Mouse (Mus musculus): Measurements from ENCODE around the gene Pde6d. TPM values are rescaled to one million over a fixed set of nuclear protein-coding genes. Genes with fewer than 3 reads are reported as not detected.
"Not testable (repeated sequence)": the region's sequence is repeated elsewhere in the genome, so short reads cannot be mapped to it uniquely, and the experiment has no call there.

Pde6d gene
- polyA plus RNA-seq, 1 experiment from 2014 or later: 87.1 TPM

- no peak for DNase-seq (ENCODE audit: low spot score)
- WGBS: 69% methylated on average over 3 of the region's 3 CpGs
- H3K27me3 ChIP-seq (ENCODE audit: insufficient read depth, poor library complexity, severe bottlenecking): no peaks in the 10 kb centered on the region
- H3K27ac ChIP-seq: no peak overlapping the region
- no peaks in the 10 kb centered on the region for H3K36me3 ChIP-seq
- peaks cover 14% of the 10 kb centered on the region for H3K4me1 ChIP-seq (replicated peaks)
- H3K4me3 ChIP-seq: no peak overlapping the region
- H3K9me3 ChIP-seq: no peaks in the 10 kb centered on the region
These were observed 65.4 kb downstream of the Pde6d start for GRCm38 (mm10) chr1:86517076-86517475.

DNA sequence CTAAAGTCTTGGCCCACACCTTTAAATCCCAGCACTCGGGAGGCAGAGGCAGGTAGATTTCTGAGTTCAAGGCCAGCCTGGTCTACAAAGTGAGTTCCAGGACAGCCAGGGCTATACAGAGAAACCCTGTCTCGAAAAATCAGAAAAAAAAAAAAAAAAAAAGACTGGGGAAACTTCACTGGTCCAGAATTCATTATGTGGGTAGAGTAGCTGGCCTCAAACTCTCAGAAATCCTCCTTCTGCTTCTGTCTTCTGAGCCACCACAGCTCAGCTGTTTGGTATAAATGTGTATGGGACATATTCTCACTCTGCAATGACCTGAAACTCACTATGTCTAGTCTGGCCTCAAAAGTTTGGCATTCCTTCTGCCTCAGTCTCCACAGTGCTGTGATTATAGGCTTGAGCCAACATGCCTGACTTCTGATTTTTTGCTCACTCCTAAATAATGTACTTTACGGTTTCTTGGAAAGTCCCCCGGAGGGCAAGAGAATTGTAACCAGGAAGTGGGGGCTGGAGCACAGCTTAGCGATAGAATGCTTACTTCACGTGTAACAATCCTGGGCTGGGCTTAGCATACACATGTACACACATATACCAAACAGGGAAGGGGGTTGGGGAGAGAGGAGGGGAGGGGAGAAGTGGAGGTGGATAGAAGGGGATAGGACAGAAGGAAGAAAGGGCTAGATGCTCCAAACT, 66.6 kb downstream of the Pde6d start:
- no peaks in the 10 kb centered on the region for H3K36me3 ChIP-seq
- no peaks in the 10 kb centered on the region for H3K27me3 ChIP-seq (ENCODE audit: insufficient read depth, poor library complexity, severe bottlenecking)
- no peak overlapping the region for H3K4me3 ChIP-seq
- DNase-seq (ENCODE audit: low spot score): no peak
- H3K27ac ChIP-seq: no peak overlapping the region
- peaks cover 23% of the 10 kb centered on the region for H3K4me1 ChIP-seq (replicated peaks)
- 79% methylated on average over 6 of the region's 6 CpGs for WGBS
- no peaks in the 10 kb centered on the region for H3K9me3 ChIP-seq

- not testable (repeated sequence) for H3K4me3 ChIP-seq; H3K36me3 ChIP-seq; H3K27ac ChIP-seq; H3K9me3 ChIP-seq; DNase-seq (ENCODE audit: low spot score); H3K27me3 ChIP-seq (ENCODE audit: insufficient read depth, poor library complexity, severe bottlenecking)
- peaks cover 38% of the 10 kb centered on the region for H3K4me1 ChIP-seq (replicated peaks)
- WGBS: 74% methylated on average over 1 of the region's 1 CpGs
These were observed 69.4 kb downstream of the Pde6d start for GRCm38 (mm10) chr1:86513031-86513430.

DNA sequence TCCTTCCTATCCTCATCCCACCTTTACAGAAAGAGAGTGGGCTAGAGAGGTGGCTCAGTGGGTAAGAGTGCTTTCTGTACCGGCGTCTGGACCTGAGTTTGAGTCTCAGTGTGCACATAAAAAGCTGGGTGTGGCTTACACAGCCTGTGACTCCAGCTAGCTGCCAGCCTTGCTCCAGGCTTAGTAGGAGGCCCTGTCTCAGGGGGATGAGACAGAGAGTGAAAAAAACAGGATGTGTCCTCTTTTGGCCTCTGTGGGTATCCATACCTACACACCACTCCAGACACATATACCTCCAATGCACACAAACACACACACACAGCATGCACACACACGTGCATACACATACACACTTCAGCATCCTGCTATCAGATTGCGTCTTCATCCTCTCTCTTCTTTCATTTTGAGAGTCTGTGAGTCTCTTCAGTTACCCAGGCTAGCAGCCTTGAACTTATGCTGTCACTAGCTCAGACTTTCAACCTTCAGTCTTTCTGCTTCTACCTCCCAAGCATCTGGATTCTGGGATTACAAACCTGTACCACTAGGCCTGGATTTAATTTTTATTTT, 70.2 kb downstream of the Pde6d start:
- H3K27me3 ChIP-seq (ENCODE audit: insufficient read depth, poor library complexity, severe bottlenecking): no peaks in the 10 kb centered on the region
- peak overlapping the region; percentile 87 for H3K27ac ChIP-seq
- H3K4me3 ChIP-seq: no peak overlapping the region
- H3K4me1 ChIP-seq (replicated peaks): peaks cover 46% of the 10 kb centered on the region
- no peaks in the 10 kb centered on the region for H3K9me3 ChIP-seq
- WGBS: 86% methylated on average over 4 of the region's 4 CpGs
- no peaks in the 10 kb centered on the region for H3K36me3 ChIP-seq
- no peak for DNase-seq (ENCODE audit: low spot score)

- WGBS: 34% methylated on average over 9 of the region's 9 CpGs
- Histone ChIP-seq H3K27me3 (ENCODE audit: insufficient read depth, poor library complexity, severe bottlenecking) (no peaks in the 10 kb centered on the region), H3K4me1 (replicated peaks) (peaks cover 56% of the 10 kb centered on the region), H3K36me3 (no peaks in the 10 kb centered on the region), H3K9me3 (no peaks in the 10 kb centered on the region), H3K4me3 (peak overlapping the region; percentile 21; the same call in 1 of the 2 replicates), H3K27ac (peak overlapping the region; percentile 87)
- peak; percentile 66 for DNase-seq (ENCODE audit: low spot score)
These were observed 71.6 kb downstream of the Pde6d start for GRCm38 (mm10) chr1:86510676-86511441.

GRCm38 (mm10) chr1:86510266-86510665, 72.2 kb downstream of the Pde6d start:
- DNase-seq (ENCODE audit: low spot score): no peak
- H3K4me3 ChIP-seq: no peak overlapping the region
- H3K27me3 ChIP-seq (ENCODE audit: insufficient read depth, poor library complexity, severe bottlenecking): no peaks in the 10 kb centered on the region
- peak overlapping the region; percentile 87 for H3K27ac ChIP-seq
- H3K4me1 ChIP-seq (replicated peaks): peaks cover 62% of the 10 kb centered on the region
- 87% methylated on average over 1 of the region's 1 CpGs for WGBS
- no peaks in the 10 kb centered on the region for H3K36me3 ChIP-seq
- no peaks in the 10 kb centered on the region for H3K9me3 ChIP-seq

DNA sequence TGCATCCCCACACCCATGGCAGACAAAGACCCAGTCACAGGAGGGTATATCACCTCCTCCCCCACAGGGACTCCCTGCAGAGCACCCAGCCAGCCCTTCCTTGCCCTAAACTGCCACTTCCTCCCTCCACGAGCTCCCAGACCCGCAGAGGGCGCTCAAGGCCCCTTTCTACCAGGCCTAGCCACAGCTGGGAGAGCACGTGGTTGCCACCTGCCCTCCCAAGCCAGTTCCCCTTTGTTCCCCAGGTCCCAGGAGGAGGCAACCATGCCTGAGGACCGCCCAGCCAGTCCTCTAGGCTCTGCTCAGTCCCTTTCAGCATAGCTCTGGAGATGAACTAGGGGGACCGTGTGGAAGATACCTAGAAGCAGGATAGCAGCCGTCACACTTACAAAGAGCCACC, 73.0 kb downstream of the Pde6d start:
- H3K27ac ChIP-seq: peak overlapping the region; percentile 87
- H3K27me3 ChIP-seq (ENCODE audit: insufficient read depth, poor library complexity, severe bottlenecking): no peaks in the 10 kb centered on the region
- H3K4me1 ChIP-seq (replicated peaks): peaks cover 71% of the 10 kb centered on the region
- 5% methylated on average over 7 of the region's 7 CpGs for WGBS
- H3K9me3 ChIP-seq: no peaks in the 10 kb centered on the region
- no peaks in the 10 kb centered on the region for H3K36me3 ChIP-seq
- DNase-seq (ENCODE audit: low spot score): peak; percentile 91
- peak overlapping the region; percentile 2 for H3K4me3 ChIP-seq

DNA sequence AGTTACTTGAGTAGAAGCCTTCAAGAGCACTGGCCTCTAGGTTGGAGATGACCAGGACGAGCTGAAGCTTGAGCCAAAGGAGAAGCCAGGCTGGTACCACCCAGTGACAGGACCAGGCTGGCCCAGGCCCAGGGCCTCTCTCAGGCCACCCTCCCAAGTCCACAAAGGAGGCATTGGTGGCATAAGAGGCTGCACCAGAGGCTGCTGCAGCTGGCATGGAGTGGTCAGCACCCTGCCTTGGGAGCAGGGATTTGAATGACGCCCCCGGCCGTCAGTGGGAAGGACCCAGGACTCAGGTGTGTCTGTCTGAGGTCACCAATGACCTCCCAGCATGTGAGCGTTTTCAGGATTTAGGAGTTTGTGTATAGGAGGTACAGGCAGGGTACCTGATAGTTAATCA, 74.6 kb downstream of the Pde6d start:
- no peak for DNase-seq (ENCODE audit: low spot score)
- no peak overlapping the region for H3K4me3 ChIP-seq

GRCm38 (mm10) chr1:86506420-86506819, 76.0 kb downstream of the Pde6d start:
- Histone ChIP-seq H3K9me3 (no peaks in the 10 kb centered on the region), H3K27ac (peak overlapping the region; percentile 94), H3K4me1 (replicated peaks) (peaks cover 88% of the 10 kb centered on the region), H3K36me3 (no peaks in the 10 kb centered on the region), H3K27me3 (ENCODE audit: insufficient read depth, poor library complexity, severe bottlenecking) (no peaks in the 10 kb centered on the region), H3K4me3 (no peak overlapping the region)
- WGBS: 86% methylated on average over 5 of the region's 5 CpGs
- DNase-seq (ENCODE audit: low spot score): no peak

More for the DNA sequence above, 74.6 kb downstream of the Pde6d start:
- Histone ChIP-seq H3K4me1 (replicated peaks) (peaks cover 83% of the 10 kb centered on the region), H3K36me3 (no peaks in the 10 kb centered on the region), H3K27me3 (ENCODE audit: insufficient read depth, poor library complexity, severe bottlenecking) (no peaks in the 10 kb centered on the region), H3K27ac (peak overlapping the region; percentile 67), H3K9me3 (no peaks in the 10 kb centered on the region)
- WGBS: 86% methylated on average over 5 of the region's 5 CpGs

GRCm38 (mm10) chr1:86505461-86505860, 77.0 kb downstream of the Pde6d start:
- peak overlapping the region; percentile 51; the same call in 1 of the 2 replicates for H3K4me3 ChIP-seq
- no peaks in the 10 kb centered on the region for H3K9me3 ChIP-seq
- no peaks in the 10 kb centered on the region for H3K27me3 ChIP-seq (ENCODE audit: insufficient read depth, poor library complexity, severe bottlenecking)
- peak overlapping the region; percentile 94 for H3K27ac ChIP-seq
- DNase-seq (ENCODE audit: low spot score): peak; percentile 62
- peaks cover 86% of the 10 kb centered on the region for H3K4me1 ChIP-seq (replicated peaks)
- H3K36me3 ChIP-seq: no peaks in the 10 kb centered on the region
- 38% methylated on average over 1 of the region's 1 CpGs for WGBS

- Histone ChIP-seq H3K4me1 (replicated peaks) (peaks cover 87% of the 10 kb centered on the region), H3K9me3 (no peaks in the 10 kb centered on the region), H3K27ac (peak overlapping the region; percentile 94), H3K4me3 (peak overlapping the region; percentile 51), H3K36me3 (no peaks in the 10 kb centered on the region), H3K27me3 (ENCODE audit: insufficient read depth, poor library complexity, severe bottlenecking) (no peaks in the 10 kb centered on the region)
- DNase-seq (ENCODE audit: low spot score): peak; percentile 61
- WGBS: 15% methylated on average over 19 of the region's 19 CpGs
These were observed 77.6 kb downstream of the Pde6d start for GRCm38 (mm10) chr1:86504697-86505421.

- whole genome bisulfite sequencing: under 1% methylated on average over 64 of the region's 64 CpGs
- Histone ChIP-seq H3K4me3 (peak overlapping the region; percentile 51), H3K36me3 (no peaks in the 10 kb centered on the region), H3K4me1 (replicated peaks) (peaks cover 83% of the 10 kb centered on the region), H3K9me3 (no peaks in the 10 kb centered on the region), H3K27ac (peak overlapping the region; percentile 94), H3K27me3 (ENCODE audit: insufficient read depth, poor library complexity, severe bottlenecking) (no peaks in the 10 kb centered on the region)
- peak; percentile 99 for DNase-seq (ENCODE audit: low spot score)
These were observed 78.3 kb downstream of the Pde6d start for GRCm38 (mm10) chr1:86503906-86504696.
